Mouse (Mus musculus): ENCODE results near the gene Hsd17b7. TPM values are rescaled to one million over a fixed set of nuclear protein-coding genes. Genes with fewer than 3 reads are reported as not detected.

The Hsd17b7 gene
- polyA plus RNA-seq, 1 experiment: 3.9 TPM

DNA sequence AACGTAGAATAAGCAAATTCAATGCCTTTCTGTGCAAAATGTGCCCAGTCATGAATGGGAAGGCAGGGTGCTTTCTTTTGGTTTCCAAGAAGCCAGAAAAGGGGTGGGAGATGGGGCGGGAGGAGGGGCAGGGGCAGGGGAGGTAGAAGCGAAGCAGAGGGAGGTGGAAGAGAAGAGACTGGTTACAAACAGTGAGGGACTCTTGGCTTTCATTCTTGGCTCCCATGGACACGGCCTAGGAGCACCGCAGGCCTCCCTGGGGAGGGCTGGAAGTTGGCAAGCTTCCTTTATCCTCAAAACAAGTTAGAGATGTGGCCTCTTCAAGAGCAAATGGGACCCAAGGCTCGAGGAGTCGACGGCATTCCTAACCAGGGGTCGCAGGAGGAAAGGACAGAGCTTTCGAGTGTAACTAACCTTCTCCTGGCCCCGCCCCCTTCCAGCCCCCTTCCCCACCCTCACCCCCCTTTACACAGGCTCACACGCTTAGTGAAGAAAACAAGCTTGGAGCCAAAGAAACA lies 40.5 kb downstream of the Hsd17b7 start, which contains the start of gene Ccdc190:
TSS of gene Ccdc190 (plus strand) at position 195 of the 518 bp plus-strand sequence.
- H3K36me3 ChIP-seq (ENCODE audit: control insufficient read depth, insufficient read depth, low read length): no peaks in the 10 kb centered on the region
- H3K4me3 ChIP-seq (ENCODE audit: control insufficient read depth, insufficient read depth, low read length): no peak within 1 kb of the TSS
- no peak for TF ChIP-seq CTCF (IDR thresholded peaks at IDR 0.05; ENCODE audit: borderline replicate concordance, control insufficient read depth, extremely low read depth, insufficient read depth, low read length, poor library complexity)
- no peak for TF ChIP-seq POLR2A (IDR thresholded peaks at IDR 0.05; ENCODE audit: control insufficient read depth, extremely low read depth, insufficient read depth, low read length, poor library complexity)
- 37% methylated on average over 12 of the region's 12 CpGs for WGBS
- H3K27me3 ChIP-seq (ENCODE audit: control insufficient read depth, insufficient read depth, low read length): no peaks in the 10 kb centered on the region; the same call in 1 of the 2 replicates
- no peaks in the 10 kb centered on the region for H3K4me1 ChIP-seq (replicated peaks; ENCODE audit: control insufficient read depth, insufficient read depth, low read length)
- no peak for DNase-seq
- H3K27ac ChIP-seq (ENCODE audit: control insufficient read depth, insufficient read depth, low read length): no peak within 1 kb of the TSS

DNA sequence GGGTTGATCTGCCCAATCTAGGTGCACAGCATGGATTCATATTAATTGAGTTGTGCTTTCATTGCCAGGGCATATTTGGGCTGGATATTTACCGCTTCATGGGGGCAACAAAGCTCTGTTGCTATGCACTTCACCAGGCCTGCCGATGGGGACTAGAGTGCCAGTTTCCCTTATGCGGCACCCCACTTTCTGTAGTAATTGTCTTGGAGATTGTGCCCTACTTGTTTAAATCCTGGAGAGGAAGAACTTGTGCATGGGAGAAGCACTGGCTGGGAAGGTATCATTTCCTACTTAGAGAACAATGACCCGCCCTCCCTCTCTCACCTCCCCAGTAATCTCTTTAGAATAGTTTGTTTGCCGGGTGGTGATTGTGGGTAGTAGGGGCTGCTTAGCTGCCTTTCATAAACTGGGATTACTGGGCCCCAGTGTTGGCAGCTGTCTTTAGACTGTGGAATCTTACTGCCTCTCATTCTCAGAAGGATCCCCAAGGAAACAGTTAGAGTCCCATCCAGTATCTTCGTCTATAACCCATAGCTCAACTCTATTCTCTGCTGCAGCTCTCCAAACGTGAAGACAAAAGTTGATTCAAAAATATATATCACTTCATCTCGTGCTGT lies 41.2 kb downstream of the Hsd17b7 start:
- no peak for TF ChIP-seq POLR2A (IDR thresholded peaks at IDR 0.05; ENCODE audit: control insufficient read depth, extremely low read depth, insufficient read depth, low read length, poor library complexity)
- no peak for TF ChIP-seq CTCF (IDR thresholded peaks at IDR 0.05; ENCODE audit: borderline replicate concordance, control insufficient read depth, extremely low read depth, insufficient read depth, low read length, poor library complexity)
- no peak for DNase-seq
- Histone ChIP-seq H3K4me1 (replicated peaks; ENCODE audit: control insufficient read depth, insufficient read depth, low read length) (no peaks in the 10 kb centered on the region), H3K36me3 (ENCODE audit: control insufficient read depth, insufficient read depth, low read length) (no peaks in the 10 kb centered on the region), H3K4me3 (ENCODE audit: control insufficient read depth, insufficient read depth, low read length) (no peak overlapping the region), H3K27ac (ENCODE audit: control insufficient read depth, insufficient read depth, low read length) (no peak overlapping the region), H3K27me3 (ENCODE audit: control insufficient read depth, insufficient read depth, low read length) (no peaks in the 10 kb centered on the region; the same call in 1 of the 2 replicates)
- 75% methylated on average over 8 of the region's 8 CpGs for WGBS

DNA sequence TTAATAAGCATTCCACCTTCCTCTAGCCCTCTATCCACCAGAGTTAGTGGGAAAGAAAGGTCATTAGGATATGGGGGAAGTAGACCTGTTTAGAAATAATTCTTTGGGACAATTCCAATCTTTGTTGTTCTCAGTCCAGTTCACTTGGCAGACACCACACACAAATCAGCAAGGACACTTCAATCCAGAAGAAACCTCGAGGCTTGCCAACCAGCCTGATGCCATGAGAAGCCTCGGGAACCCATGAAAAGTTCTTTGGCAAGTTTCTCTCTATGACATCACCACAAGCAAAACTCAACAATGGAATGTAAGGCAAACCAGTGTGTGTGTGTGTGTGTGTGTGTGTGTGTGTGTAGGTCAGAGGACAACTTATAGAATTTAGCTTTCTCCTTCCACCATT lies 44.5 kb downstream of the Hsd17b7 start:
- no peak overlapping the region for H3K4me3 ChIP-seq (ENCODE audit: control insufficient read depth, insufficient read depth, low read length)
- WGBS: 79% methylated on average over 2 of the region's 2 CpGs
- no peak overlapping the region for H3K27ac ChIP-seq (ENCODE audit: control insufficient read depth, insufficient read depth, low read length)
- DNase-seq: no peak
- TF ChIP-seq CTCF (IDR thresholded peaks at IDR 0.05; ENCODE audit: borderline replicate concordance, control insufficient read depth, extremely low read depth, insufficient read depth, low read length, poor library complexity) (no peak), POLR2A (IDR thresholded peaks at IDR 0.05; ENCODE audit: control insufficient read depth, extremely low read depth, insufficient read depth, low read length, poor library complexity) (no peak)
- no peaks in the 10 kb centered on the region for H3K4me1 ChIP-seq (replicated peaks; ENCODE audit: control insufficient read depth, insufficient read depth, low read length)
- no peaks in the 10 kb centered on the region for H3K36me3 ChIP-seq (ENCODE audit: control insufficient read depth, insufficient read depth, low read length)
- H3K27me3 ChIP-seq (ENCODE audit: control insufficient read depth, insufficient read depth, low read length): no peaks in the 10 kb centered on the region; the same call in 1 of the 2 replicates

DNA sequence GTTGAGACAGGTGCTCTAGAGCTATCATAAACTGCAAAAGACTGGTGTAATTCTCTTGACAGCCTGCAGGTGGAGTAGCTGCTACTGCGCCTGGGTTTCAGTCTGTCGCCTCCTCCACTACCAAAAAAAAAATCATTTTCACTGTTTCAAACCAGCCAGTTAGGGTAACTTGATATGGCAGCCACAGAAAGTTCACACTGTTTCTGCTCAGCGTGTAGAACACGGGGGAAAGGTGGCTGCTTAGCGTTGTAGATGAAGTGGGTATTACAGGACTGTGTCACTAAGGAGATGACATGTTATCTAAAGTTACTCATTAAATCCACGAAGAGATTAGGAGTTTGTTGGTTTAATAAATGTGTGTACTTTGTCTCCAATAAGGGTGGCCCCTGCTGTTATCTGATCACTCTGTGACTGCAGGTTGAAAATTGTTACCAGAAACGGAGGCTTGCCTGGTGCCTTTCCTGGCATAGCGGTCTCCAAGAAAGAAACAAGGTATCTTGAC lies 47.3 kb downstream of the Hsd17b7 start:
- no peak overlapping the region for H3K4me3 ChIP-seq (ENCODE audit: control insufficient read depth, insufficient read depth, low read length)
- H3K27me3 ChIP-seq (ENCODE audit: control insufficient read depth, insufficient read depth, low read length): no peaks in the 10 kb centered on the region
- H3K4me1 ChIP-seq (replicated peaks; ENCODE audit: control insufficient read depth, insufficient read depth, low read length): no peaks in the 10 kb centered on the region
- no peaks in the 10 kb centered on the region for H3K36me3 ChIP-seq (ENCODE audit: control insufficient read depth, insufficient read depth, low read length)
- no peak for TF ChIP-seq CTCF (IDR thresholded peaks at IDR 0.05; ENCODE audit: borderline replicate concordance, control insufficient read depth, extremely low read depth, insufficient read depth, low read length, poor library complexity)
- WGBS: 44% methylated on average over 8 of the region's 8 CpGs
- DNase-seq: peak; percentile 7
- no peak overlapping the region for H3K27ac ChIP-seq (ENCODE audit: control insufficient read depth, insufficient read depth, low read length)

DNA sequence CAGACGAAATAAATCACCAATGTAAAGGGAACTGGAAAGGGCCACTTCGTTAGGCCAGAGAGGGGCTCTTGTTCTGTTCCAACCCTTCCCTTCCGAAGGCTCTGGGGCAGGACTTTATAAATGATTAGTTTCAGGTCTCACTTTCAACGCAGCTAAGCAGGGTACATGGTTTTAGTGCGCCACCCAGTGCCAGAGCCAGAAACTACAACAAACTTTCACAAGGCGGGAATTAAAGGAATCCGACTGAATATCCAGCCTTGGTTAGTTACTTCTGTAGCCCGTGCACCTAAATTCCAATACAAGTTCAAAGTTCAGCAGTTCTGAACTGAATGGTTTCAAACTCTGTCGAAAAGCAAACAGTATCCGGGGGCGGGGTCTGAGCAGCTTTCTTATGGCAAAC lies 49.8 kb downstream of the Hsd17b7 start:
- H3K27me3 ChIP-seq (ENCODE audit: control insufficient read depth, insufficient read depth, low read length): no peaks in the 10 kb centered on the region
- DNase-seq: peak; percentile 34
- WGBS: 7% methylated on average over 11 of the region's 11 CpGs
- no peak for TF ChIP-seq CTCF (IDR thresholded peaks at IDR 0.05; ENCODE audit: borderline replicate concordance, control insufficient read depth, extremely low read depth, insufficient read depth, low read length, poor library complexity)
- no peak for TF ChIP-seq POLR2A (IDR thresholded peaks at IDR 0.05; ENCODE audit: control insufficient read depth, extremely low read depth, insufficient read depth, low read length, poor library complexity)
- no peaks in the 10 kb centered on the region for H3K36me3 ChIP-seq (ENCODE audit: control insufficient read depth, insufficient read depth, low read length)
- no peak overlapping the region for H3K27ac ChIP-seq (ENCODE audit: control insufficient read depth, insufficient read depth, low read length)
- H3K4me1 ChIP-seq (replicated peaks; ENCODE audit: control insufficient read depth, insufficient read depth, low read length): no peaks in the 10 kb centered on the region
- no peak overlapping the region for H3K4me3 ChIP-seq (ENCODE audit: control insufficient read depth, insufficient read depth, low read length)

DNA sequence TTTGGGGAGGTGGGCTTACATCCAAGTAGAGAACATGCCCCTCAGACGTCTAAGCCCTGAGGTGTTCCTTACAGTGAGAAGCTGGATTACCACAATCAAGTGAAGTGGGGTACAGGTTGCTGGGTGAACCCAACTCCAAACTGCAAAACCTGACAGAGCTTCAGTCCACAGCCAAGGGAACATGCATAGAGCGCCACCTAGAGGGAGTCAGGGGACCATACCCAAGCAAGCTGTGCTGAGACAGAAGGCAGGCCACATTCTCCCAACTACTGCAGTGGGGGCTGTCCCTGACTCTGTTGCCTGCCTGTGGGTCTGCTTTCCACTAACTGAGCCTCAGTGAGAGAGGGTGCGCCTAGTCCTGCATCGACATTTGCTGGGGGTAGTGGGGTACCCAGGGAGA lies 51.0 kb downstream of the Hsd17b7 start:
- Histone ChIP-seq H3K4me3 (ENCODE audit: control insufficient read depth, insufficient read depth, low read length) (no peak overlapping the region), H3K4me1 (replicated peaks; ENCODE audit: control insufficient read depth, insufficient read depth, low read length) (no peaks in the 10 kb centered on the region), H3K27ac (ENCODE audit: control insufficient read depth, insufficient read depth, low read length) (no peak overlapping the region), H3K36me3 (ENCODE audit: control insufficient read depth, insufficient read depth, low read length) (no peaks in the 10 kb centered on the region), H3K27me3 (ENCODE audit: control insufficient read depth, insufficient read depth, low read length) (no peaks in the 10 kb centered on the region)
- no peak for TF ChIP-seq CTCF (IDR thresholded peaks at IDR 0.05; ENCODE audit: borderline replicate concordance, control insufficient read depth, extremely low read depth, insufficient read depth, low read length, poor library complexity)
- TF ChIP-seq POLR2A (IDR thresholded peaks at IDR 0.05; ENCODE audit: control insufficient read depth, extremely low read depth, insufficient read depth, low read length, poor library complexity): no peak
- DNase-seq: peak; percentile 9
- 50% methylated on average over 4 of the region's 4 CpGs for WGBS
